Mouse (Mus musculus) frontal cortex, adult 2 months (tissue): ENCODE measurements around the gene Mapkapk2. TPM values are rescaled to one million over a fixed set of nuclear protein-coding genes. Genes with fewer than 3 reads are reported as not detected.
"Not testable (repeated sequence)": the region's sequence is repeated elsewhere in the genome, so short reads cannot be mapped to it uniquely, and the experiment has no call there.

Source experiments
- DNase-seq, 2 experiments: peaks; one replicate each; pipeline ENCODE4 v3.0.0; 2022; ENCODE audit warnings: low spot score in 1 of 2; ENCODE audit errors: extremely low spot score in 1 of 2
- polyA plus RNA-seq: library from polyadenylated mRNA; depleted of rRNA; stranded (reverse); fragments of >200 nt; gene quantifications from 2 replicates; pipeline ENCODE4 v1.2.3, GENCODE M21; 2012; rRNA removed

Mapkapk2 gene
- polyA plus RNA-seq, 1 experiment, result 28.6 TPM

DNA sequence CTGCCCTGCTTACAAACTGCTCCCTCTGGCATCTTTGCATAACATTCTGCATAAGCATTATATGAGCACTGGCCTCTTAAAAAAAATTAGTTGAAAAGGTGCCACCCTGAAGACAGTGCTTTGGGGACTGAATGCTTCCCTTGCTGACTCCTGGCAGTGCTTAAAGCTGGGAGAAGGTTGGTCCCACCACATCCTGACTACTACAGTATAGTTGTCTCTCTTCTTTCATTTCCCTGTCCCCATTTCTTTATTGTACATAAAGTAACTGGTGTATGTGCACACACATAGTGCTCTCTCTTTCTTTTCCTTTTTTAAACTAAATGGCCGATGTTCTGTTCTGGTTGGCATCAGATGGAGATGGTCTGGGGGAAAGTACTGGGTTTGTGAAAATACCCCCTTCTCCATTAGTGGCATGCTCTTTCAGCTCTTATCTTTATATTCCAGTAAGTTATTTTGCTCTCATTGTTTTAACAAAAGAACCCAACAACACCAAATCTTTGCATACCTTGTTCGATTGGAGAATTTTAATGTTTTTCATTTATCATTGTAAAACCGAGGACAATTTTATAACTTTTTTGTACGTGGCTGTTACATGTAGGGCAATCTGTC lies 74.3 kb downstream of the Mapkapk2 start:
- DNase-seq, result not testable (repeated sequence)

DNA sequence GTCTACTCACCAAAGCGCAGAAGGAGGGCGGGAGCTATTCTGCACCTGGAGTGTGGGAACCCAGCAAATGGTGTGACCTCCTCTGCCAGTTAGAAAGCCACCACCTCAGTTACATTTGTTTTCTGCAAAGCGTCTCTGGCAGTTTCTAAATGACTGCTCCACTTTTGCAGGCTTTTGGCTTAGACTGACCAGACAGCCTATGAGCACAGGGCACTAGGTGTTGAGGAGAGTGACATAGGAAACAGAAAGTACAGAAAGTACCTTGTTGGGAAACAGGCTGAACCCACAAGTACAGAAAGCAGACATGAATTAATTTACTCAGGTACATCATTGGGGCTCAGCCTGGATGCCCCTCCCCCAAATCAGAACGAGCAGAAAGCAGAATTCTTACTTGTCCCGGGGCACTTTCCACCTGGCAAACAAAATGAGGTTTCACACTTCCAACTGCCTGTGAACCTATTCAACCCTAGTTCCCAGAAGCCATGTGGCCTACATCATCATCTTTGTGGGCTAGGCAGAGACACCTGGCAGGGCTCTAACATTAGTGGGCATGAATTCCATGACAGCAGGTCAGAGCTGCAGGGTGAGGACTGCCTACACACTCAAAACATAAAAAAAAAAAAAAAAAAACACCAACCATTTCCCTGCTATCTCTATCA lies 74.9 kb downstream of the Mapkapk2 start:
- DNase-seq, result no peak

DNA sequence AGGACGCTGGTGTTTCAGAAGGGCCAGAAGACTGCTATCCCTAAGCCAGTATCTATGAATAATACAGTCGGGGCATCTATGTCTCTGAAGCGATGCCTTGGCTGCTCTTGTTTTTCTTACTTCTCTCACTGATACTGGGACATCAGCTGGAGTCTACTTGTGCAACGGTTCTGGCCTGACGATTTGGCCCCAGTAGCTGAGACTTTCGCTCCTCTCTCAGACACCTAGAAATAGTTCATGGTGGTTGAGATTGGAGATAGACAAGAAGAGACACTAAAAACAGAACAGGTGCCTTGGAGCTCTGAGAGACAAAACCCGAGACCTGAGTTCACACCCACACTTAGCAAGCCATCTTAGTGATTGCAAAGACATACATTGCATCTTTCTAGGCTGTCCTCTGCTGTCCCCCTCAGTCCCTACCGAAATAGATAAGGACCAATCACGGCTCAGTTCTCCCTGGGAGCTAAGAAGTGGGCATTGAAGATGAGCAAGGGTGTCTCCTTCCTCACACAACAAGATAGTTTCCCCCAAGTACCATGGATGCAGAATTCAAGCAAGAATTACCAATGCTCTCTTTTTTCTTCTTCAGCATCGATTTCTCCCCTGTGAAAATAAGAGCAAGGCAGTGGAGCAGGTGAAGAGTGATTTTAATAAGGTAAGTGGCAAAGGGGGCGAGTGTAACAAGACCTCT lies 75.6 kb downstream of the Mapkapk2 start:
- no peak for DNase-seq

DNA sequence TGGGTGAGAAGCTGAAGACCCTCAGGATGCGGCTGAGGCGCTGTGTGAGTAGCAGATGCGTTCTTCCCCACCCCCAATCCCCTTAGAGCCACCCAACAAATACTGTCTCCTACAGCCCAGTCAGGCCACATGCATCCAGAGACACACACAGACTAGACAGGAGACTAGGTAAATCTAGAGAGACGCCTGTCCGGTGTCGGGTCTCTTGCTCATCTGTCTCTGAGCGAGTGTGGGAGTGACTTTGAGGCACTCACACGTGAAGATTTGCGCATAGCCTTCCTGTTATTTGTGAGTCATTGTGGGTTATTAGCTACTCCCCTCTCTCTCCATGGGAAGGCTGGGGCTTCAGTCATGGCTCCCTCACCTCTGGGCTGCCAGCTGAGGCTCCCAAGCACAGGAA lies 76.2 kb downstream of the Mapkapk2 start:
- no peak for DNase-seq

DNA sequence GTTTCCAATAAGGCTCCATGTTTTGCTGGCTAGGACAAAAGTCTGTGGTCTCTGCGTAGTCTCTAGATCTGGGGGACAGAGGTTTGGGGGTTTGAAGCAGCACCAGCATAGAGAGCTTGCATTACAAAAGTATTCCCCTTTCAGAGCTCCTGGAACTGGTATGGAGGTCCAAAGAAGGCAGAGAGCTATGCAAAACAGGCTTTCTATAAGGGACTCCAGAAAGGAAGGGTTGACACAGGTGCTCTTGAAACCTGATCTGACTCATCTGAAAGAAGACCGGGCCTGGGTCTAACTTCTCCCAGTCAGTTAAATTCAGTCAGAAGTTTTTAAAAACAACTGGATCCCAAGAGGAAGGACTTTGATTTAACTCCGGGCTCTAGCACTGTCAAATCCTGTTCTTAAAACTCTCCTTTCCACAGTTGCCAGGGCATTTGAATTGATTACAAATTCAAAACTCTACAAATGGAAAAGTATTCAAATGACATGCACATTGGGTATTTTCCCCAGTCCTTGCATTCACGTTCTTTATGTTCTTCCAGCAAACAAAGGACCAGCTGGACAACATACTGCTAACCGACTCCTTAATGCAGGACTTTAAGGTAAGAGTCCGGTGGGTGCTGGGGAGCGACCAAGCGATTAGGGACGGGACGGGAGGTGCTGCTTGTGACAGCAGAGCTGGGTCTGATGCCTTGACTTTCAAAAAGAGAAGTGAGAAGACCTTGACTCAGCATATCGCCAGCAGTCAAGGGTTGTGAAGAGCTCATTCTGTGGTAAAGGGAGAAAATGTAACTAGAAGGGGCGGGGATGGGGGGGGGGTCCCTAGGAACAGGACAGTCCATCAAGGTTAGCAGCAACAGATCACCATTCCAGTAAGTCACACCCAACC lies 77.0 kb downstream of the Mapkapk2 start:
- DNase-seq, result no peak

DNA sequence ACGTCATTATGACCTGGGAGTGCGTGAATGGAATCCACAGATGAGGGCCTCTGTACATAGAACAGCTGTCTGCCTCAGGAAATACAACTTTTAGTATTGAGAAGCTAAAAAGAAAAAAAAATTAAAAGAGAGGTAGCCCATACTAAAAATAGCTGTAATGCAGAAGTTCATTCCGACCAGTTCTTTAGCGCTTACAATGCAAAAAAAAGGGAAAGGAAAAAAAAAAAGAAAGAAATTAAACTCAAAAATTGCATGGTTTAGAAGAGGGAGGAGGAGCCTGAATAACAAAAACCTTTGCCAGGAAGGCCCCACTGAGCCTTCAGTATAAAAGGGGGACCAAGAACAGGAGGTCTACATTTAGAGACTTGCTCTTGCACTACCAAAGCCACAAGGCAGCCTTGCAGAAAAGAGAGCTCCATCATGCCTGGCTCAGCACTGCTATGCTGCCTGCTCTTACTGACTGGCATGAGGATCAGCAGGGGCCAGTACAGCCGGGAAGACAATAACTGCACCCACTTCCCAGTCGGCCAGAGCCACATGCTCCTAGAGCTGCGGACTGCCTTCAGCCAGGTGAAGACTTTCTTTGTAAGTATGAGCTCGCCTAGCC lies 78.0 kb downstream of the Mapkapk2 start, which contains the start of gene Il10:
Gene Il10 (plus strand): TSS at position 354 of the 607 bp plus-strand sequence.
- no peak for DNase-seq

DNA sequence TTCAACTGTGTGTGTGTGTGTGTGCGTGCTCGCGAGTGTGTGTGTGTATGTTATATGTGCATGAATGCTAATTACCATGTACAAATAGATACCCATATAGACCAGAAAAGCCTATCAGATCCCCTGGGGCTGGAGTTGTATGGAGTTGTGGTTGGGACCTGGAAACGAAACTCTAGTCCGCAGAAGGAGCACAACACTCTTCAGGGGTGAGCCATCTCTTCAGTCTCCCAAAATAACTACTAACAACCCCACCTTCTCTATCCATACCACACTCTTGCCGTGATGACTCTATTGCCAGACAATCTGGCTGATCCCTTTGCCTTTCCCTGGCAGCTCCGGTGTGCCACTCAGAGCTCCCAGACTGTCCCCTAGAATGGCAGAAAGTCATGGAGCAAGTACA lies 81.7 kb downstream of the Mapkapk2 start:
- DNase-seq, result no peak

DNA sequence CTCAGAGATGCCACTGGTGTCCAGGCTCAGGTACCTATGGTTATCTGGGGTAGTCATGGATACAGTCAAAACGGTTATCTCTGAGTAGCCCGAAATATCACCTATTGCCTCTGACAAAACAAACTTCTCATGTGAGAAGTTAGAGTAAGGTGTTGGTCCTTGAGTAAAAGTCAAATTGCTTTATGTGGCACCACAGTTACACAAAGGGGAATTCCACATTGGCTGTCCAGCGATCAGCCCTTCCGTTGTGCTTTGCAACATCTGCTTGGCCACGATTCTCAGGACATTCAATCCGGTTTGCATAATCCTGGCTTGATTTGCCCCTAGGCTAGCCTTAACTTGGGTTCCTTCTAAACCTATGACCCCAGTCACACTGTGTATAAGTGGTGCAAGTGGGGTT lies 82.3 kb downstream of the Mapkapk2 start:
- no peak for DNase-seq

DNA sequence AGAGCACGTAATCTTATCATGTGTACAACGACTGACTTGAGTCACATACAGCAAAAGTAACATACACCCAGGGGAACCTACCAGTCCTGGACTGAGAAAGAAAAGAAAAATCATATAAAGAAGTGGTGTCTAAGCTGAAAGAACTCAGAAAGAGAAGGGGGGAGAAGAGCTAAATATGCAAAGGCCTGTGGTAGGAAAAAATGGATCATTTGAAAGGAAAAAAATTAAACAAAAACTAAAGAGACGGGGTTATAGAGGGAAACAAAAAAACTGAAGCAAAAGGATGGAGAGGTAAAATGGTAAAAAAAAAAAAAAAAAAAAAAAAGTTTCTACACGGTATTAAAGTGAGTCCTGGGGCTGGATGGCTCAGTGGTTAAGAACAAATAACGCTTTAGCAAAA lies 83.7 kb downstream of the Mapkapk2 start:
- no peak for DNase-seq

DNA sequence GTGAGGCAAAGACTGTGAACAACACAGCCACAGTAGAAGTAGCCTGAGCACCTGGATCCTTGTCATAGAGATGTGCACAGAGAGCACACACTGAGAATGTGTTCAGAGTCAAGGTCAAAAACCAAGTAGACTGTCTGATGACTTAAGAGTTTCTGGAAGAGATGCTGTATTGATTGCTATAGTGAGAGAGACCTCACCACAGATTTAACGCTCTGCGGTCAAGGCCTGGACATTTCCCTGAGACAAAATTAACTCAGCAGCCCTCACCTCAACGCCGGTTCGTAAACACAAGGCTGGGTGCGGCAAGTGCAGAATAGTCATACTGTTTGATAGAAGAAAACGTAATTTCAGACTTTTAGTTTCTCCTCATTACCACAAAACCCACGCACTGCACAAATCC lies 85.1 kb downstream of the Mapkapk2 start:
- no peak for DNase-seq

DNA sequence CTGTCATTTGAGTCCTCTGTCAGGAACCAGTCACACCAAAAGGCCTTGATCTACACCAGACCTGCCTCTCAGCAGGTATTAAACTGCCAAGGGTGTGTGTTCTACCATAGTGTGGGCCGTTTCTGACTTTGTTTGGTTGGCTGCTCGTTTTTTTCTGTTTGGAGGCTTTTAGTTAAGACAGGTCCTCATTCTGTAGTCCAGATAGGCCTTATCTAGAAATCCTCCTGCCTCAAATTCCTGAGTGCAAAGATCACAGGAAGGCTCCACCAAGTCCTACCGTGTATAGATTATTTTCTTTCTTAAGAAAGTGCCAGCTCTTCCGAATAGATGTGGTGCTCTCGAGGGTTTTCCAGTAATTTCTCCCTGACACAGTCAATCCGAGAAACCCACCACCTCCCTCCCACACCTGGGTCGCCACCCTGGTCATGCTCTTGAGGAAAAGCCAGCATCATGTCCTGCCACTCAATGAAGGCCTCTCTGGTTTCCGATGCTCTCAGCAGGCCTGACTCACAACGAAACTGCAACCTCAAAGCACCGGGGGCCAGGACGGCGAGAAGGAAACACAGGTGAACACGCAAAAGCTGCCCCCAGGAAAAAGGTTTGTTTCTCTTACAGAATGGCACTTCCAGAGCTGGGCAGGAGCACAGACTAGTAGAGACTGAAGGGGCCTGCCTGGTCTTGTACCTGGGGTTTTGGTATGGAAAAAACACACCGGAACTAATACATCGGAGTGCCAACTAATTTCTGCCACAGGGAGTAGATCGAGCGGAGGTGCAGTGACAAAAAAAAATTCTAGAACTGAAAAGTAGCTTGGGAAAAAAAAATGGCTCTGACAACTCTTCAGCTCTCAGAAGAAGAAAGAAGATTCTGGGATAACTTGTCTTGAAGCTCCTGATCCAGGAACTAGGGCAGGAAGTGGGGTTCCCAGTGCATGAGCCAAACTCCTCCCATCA lies 87.1 kb downstream of the Mapkapk2 start:
- DNase-seq, result no peak

DNA sequence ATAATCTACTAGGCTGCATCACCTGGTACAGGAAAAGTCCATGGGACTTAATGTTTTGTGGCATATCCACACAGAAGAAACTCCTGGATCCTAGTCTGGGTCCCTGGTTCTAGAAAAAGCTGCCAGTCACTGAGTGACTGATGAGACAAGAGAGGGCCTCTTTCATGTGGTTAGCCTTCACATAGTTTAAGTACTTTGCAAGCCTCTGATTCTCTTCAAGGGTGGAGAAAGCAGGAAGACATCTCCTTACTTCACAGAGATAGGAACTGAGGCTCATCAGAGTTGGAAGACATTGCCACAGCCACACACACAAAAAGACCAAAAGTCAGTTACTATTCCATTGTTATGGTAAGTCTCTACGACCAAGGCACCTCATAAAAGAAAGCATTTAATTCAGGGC lies 91.6 kb downstream of the Mapkapk2 start:
- no peak for DNase-seq

Other genes with a start within 250 kb of the Mapkapk2 start
- gene Fcmr, start 232.2 kb downstream of the Mapkapk2 start, polyA plus RNA-seq, result 0.28 and 1.0 TPM in 2 replicates
- gene Il24, start 210.4 kb downstream of the Mapkapk2 start, polyA plus RNA-seq, result not detected in 2 replicates
- gene Il20, start 186.4 kb downstream of the Mapkapk2 start, polyA plus RNA-seq, result not detected in 2 replicates
- gene Il19, start 157.7 kb downstream of the Mapkapk2 start, polyA plus RNA-seq, result not detected in 2 replicates
- gene Il10, start 78.0 kb downstream of the Mapkapk2 start, polyA plus RNA-seq, result not detected in 2 replicates
- 4.9 and 5.0 TPM in 2 replicates for gene Dyrk3, start 40.5 kb upstream of the Mapkapk2 start, polyA plus RNA-seq
- gene Eif2d, start 55.4 kb upstream of the Mapkapk2 start, polyA plus RNA-seq, result 52.9 and 54.2 TPM in 2 replicates
- 10.3 and 11.9 TPM in 2 replicates for gene Rassf5, start 147.4 kb upstream of the Mapkapk2 start, polyA plus RNA-seq
- gene Ikbke, start 181.8 kb upstream of the Mapkapk2 start, polyA plus RNA-seq, result 2.2 and 2.8 TPM in 2 replicates